Mouse (Mus musculus) liver, adult 2 months (tissue): ENCODE data around the gene Tmcc2.

Source experiments
- CTCF ChIP-seq: fragments of 200-500 bp; IDR thresholded peaks from 2 replicates; pipeline ENCODE4 v1.5.1; 2011; ENCODE audit warnings: low read depth, low read length, control low read depth
- POLR2A ChIP-seq: fragments of 200-500 bp; IDR thresholded peaks from 2 replicates; pipeline ENCODE4 v1.6.1; 2011; ENCODE audit warnings: low read length, control low read depth; ENCODE audit not compliant: insufficient read depth; ENCODE audit errors: extremely low read depth

DNA sequence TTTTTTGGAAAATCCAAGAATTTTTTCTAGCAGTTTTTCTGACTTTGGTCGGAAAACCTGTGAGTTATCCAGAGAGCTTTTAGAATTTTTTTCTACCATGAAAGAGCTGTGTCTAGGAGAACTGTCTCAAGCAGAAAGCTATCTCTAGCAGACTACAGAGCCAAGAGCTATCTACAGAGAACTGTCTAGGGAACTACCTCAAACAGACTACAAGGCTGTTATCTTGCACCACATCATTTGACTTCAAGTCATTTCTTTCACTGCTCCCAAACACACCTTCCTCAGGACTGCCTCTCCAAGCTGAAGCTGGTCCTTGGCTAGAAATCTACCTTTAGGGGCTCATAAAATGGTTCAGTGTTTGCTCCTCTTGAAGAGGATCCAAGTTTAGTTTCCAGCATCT is 10.8 kb upstream of the Tmcc2 start:
- TF ChIP-seq CTCF, result no peak
- no peak for TF ChIP-seq POLR2A
